Mouse (Mus musculus) forebrain, embryonic 12.5 days (tissue): ENCODE measurements around the gene Pde4c. TPM values are rescaled to one million over a fixed set of nuclear protein-coding genes. Genes with fewer than 3 reads are reported as not detected.

ENCODE experiments used
- ATAC-seq: fragments of 200-750 bp; cut with Nextera tagmentation; 2 replicates; pipeline ENCODE4 v1.8.0; 2017; ENCODE audit warnings: moderate TSS enrichment; ENCODE audit not compliant: low FRiP score
- H3K27ac ChIP-seq: fragments of 300-500 bp; sonication (generic); 2 replicates; pipeline ENCODE4 v1.5.1; 2016; ENCODE audit warnings: mild to moderate bottlenecking
- H3K27me3 ChIP-seq: fragments of 300-500 bp; sonication (generic); 2 replicates; pipeline ENCODE4 v1.6.1; 2016; ENCODE audit warnings: mild to moderate bottlenecking
- H3K36me3 ChIP-seq: fragments of 300-500 bp; sonication (generic); replicated peaks from 2 replicates; pipeline ENCODE4 v1.6.1; 2016; ENCODE audit warnings: mild to moderate bottlenecking
- H3K4me1 ChIP-seq: fragments of 300-500 bp; sonication (generic); 2 replicates; pipeline ENCODE4 v1.6.1; 2016
- H3K4me2 ChIP-seq: fragments of 300-500 bp; sonication (generic); 2 replicates; pipeline ENCODE4 v1.6.1; 2016; ENCODE audit warnings: mild to moderate bottlenecking, moderate library complexity
- H3K4me3 ChIP-seq: fragments of 300-500 bp; sonication (generic); replicated peaks from 2 replicates; pipeline ENCODE4 v1.5.1; 2016; ENCODE audit warnings: mild to moderate bottlenecking
- H3K9ac ChIP-seq: fragments of 300-500 bp; sonication (generic); 2 replicates; pipeline ENCODE4 v1.6.1; 2016; ENCODE audit warnings: mild to moderate bottlenecking
- H3K9me3 ChIP-seq: fragments of 300-500 bp; sonication (generic); 2 replicates; pipeline ENCODE4 v1.6.1; 2016
- WGBS: fragments of 180-500 bp; shearing (Covaris S2); methylation state at CpG from one replicate; pipeline ENCODE4 v1.1.7; 2016; 5-methylcytosine and 5-hydroxymethylcytosine counted together
- polyA plus RNA-seq: library from polyadenylated mRNA; unstranded; fragments of >200 nt; fragmentation: Nextera tagmentation; extraction: Ambion mirVana; gene quantifications from 2 replicates; pipeline ENCODE4 v1.2.1, GENCODE M21; 2016

Gene Pde4c
- polyA plus RNA-seq, 1 experiment from 2014 or later: 0.17 TPM

- ATAC-seq: no peak
Measured at GRCm38 (mm10) chr8:70687576-70687975, 35.9 kb upstream of the Pde4c start.

DNA sequence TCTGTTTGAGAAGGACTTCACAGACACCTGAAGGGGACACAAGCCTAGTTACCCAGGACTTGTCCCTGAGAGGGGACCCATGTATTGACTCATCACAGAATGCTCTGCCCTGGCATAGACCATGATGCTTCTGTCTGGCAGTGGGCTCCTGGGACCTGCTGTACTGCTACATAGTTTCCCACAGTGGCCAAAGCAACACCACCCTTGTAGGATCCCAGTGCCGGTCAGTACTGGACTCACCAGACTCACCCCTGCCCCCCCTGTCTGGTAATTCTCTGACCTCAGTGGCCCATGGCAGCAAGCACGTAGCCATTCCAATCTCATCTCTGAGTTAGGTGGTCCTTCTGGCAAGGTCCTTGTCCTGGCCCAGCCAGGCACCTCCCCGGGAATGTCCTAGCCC lies 35.4 kb upstream of the Pde4c start:
- Histone ChIP-seq H3K4me3 (no peak overlapping the region), H3K9ac (no peak overlapping the region), H3K9me3 (no peaks in the 10 kb centered on the region), H3K27ac (no peak overlapping the region), H3K27me3 (no peaks in the 10 kb centered on the region), H3K4me1 (peaks cover 23% of the 10 kb centered on the region), H3K36me3 (no peaks in the 10 kb centered on the region), H3K4me2 (no peak overlapping the region)
- no peak for ATAC-seq
- 94% methylated on average over 3 of the region's 3 CpGs for WGBS

More at GRCm38 (mm10) chr8:70687576-70687975, 35.9 kb upstream of the Pde4c start:
- Histone ChIP-seq H3K9ac (no peak overlapping the region), H3K4me3 (no peak overlapping the region), H3K4me2 (no peak overlapping the region), H3K9me3 (no peaks in the 10 kb centered on the region), H3K36me3 (no peaks in the 10 kb centered on the region), H3K4me1 (peaks cover 23% of the 10 kb centered on the region), H3K27me3 (no peaks in the 10 kb centered on the region), H3K27ac (no peak overlapping the region)
- 91% methylated on average over 8 of the region's 8 CpGs for WGBS

DNA sequence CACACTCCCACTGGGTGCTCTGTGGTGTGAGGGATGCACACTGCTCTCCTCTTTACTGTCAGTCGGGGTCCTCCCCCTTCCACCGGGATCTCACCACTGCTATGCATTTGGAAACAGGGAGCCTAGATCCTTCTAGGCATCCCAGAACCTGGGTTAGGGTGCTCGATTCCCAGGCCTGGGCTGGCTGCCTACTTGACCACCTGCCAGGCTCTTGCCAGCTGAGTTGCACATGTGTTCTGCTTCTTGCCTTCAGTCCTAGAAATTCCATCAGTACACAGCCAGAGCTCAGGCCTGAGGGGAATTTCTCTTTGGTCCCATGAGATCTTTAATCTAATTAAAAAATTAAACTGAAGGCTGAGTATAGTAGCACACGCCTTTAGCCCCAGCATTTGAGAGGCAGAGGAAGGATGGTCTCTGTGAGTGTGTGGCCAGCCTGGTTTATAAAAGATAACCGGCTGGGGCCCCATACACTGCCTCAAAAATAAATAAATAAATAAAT lies 33.6 kb upstream of the Pde4c start:
- Histone ChIP-seq H3K4me2 (no peak overlapping the region), H3K27me3 (no peaks in the 10 kb centered on the region; the same call in 1 of the 2 replicates), H3K36me3 (no peaks in the 10 kb centered on the region), H3K4me1 (peaks cover 23% of the 10 kb centered on the region), H3K27ac (peak overlapping the region; percentile 43; the same call in 1 of the 2 replicates), H3K9me3 (no peaks in the 10 kb centered on the region), H3K9ac (no peak overlapping the region), H3K4me3 (no peak overlapping the region)
- WGBS: 74% methylated on average over 5 of the region's 5 CpGs
- ATAC-seq: no peak

- peaks cover 36% of the 10 kb centered on the region for H3K4me1 ChIP-seq
- WGBS: 57% methylated on average over 4 of the region's 4 CpGs
- peak overlapping the region; percentile 87 for H3K27ac ChIP-seq
- no peaks in the 10 kb centered on the region; the same call in 1 of the 2 replicates for H3K27me3 ChIP-seq
- peak overlapping the region; percentile 53 for H3K9ac ChIP-seq
- H3K9me3 ChIP-seq: no peaks in the 10 kb centered on the region
- H3K4me2 ChIP-seq: peak overlapping the region; percentile 57
- H3K36me3 ChIP-seq: no peaks in the 10 kb centered on the region
- ATAC-seq: peak; percentile 3; the same call in 1 of the 2 replicates
- peak overlapping the region; percentile 34 for H3K4me3 ChIP-seq
Measured at GRCm38 (mm10) chr8:70691230-70691629, 32.3 kb upstream of the Pde4c start.

GRCm38 (mm10) chr8:70691727-70692231 lies 31.7 kb upstream of the Pde4c start:
- peak; percentile 77 for ATAC-seq
- peak overlapping the region; percentile 87 for H3K27ac ChIP-seq
- no peaks in the 10 kb centered on the region; the same call in 1 of the 2 replicates for H3K27me3 ChIP-seq
- H3K9me3 ChIP-seq: no peaks in the 10 kb centered on the region
- peak overlapping the region; percentile 53 for H3K9ac ChIP-seq
- H3K4me3 ChIP-seq: peak overlapping the region; percentile 34
- H3K4me1 ChIP-seq: peaks cover 41% of the 10 kb centered on the region
- peak overlapping the region; percentile 57 for H3K4me2 ChIP-seq
- 0% methylated on average over 20 of the region's 20 CpGs for WGBS
- no peaks in the 10 kb centered on the region for H3K36me3 ChIP-seq

- Histone ChIP-seq H3K4me2 (no peak overlapping the region), H3K9me3 (no peaks in the 10 kb centered on the region), H3K9ac (no peak overlapping the region), H3K4me1 (peaks cover 56% of the 10 kb centered on the region), H3K27me3 (no peaks in the 10 kb centered on the region; the same call in 1 of the 2 replicates), H3K4me3 (no peak overlapping the region), H3K27ac (no peak overlapping the region), H3K36me3 (no peaks in the 10 kb centered on the region)
- WGBS: 72% methylated on average over 5 of the region's 5 CpGs
- no peak for ATAC-seq
Measured at GRCm38 (mm10) chr8:70693636-70694035, 29.9 kb upstream of the Pde4c start.

- no peaks in the 10 kb centered on the region for H3K36me3 ChIP-seq
- no peaks in the 10 kb centered on the region; the same call in 1 of the 2 replicates for H3K27me3 ChIP-seq
- ATAC-seq: no peak
- peak overlapping the region; percentile 17; the same call in 1 of the 2 replicates for H3K4me2 ChIP-seq
- H3K4me1 ChIP-seq: peaks cover 51% of the 10 kb centered on the region
- 0 out of 2 replicates have a peak overlapping the region, but pooled peaks have one; percentile 7 for H3K9ac ChIP-seq
- peak overlapping the region; percentile 89 for H3K27ac ChIP-seq
- H3K9me3 ChIP-seq: no peaks in the 10 kb centered on the region
- WGBS: 32% methylated on average over 32 of the region's 32 CpGs
- no peak overlapping the region for H3K4me3 ChIP-seq
Measured at GRCm38 (mm10) chr8:70695318-70696018, 28.1 kb upstream of the Pde4c start.

DNA sequence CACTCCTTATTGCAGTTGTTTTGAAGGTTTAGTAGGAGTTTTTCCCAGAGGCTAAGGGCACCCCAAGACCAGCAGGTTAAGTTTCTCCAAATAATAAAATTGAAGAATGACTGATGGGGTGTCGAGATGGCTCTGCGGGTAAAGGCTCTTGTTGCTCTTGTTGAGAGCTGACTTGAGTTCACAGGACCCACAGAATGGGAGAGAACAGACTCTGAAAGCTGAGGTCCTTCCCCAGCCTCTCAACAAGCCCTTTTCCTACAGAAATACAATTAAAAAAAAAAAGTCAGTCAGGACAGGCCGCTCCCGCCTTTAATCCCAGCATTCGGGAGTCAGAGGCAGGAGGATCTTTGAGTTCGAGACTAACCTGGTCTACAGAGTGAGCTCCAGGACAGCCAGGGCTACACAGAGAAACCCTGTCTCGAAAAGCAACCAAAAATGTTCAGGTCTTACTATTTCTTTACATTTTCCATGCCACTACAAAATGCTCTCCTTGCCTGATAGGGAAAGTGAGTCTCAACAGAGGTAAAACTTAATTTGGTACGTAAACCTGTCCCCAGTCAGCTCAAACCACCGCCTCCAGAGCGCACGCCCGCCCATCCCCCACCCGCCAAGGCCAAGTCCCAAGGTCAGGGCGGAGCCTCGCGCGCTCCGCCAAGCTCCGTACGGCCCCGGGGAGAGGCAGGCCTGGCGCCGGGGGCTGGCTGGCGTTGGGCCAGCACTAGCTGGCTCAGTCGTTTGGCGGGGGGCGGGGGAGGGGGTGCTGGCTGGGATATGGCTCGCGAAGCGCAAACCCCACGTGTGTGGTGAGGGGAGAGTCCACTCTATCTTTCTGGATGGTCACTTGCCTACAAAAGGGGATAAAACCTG lies 27.3 kb upstream of the Pde4c start:
- no peaks in the 10 kb centered on the region for H3K36me3 ChIP-seq
- peak overlapping the region; percentile 45 for H3K4me2 ChIP-seq
- peak; percentile 1; the same call in 1 of the 2 replicates for ATAC-seq
- H3K27ac ChIP-seq: peak overlapping the region; percentile 89
- 7% methylated on average over 31 of the region's 31 CpGs for WGBS
- peaks cover 52% of the 10 kb centered on the region for H3K4me1 ChIP-seq
- H3K4me3 ChIP-seq: 0 out of 2 replicates have a peak overlapping the region, but pooled peaks have one; percentile 8
- H3K9me3 ChIP-seq: no peaks in the 10 kb centered on the region
- H3K27me3 ChIP-seq: no peaks in the 10 kb centered on the region; the same call in 1 of the 2 replicates
- H3K9ac ChIP-seq: peak overlapping the region; percentile 53

GRCm38 (mm10) chr8:70696946-70697345 lies 26.6 kb upstream of the Pde4c start:
- no peaks in the 10 kb centered on the region for H3K9me3 ChIP-seq
- H3K27me3 ChIP-seq: no peaks in the 10 kb centered on the region; the same call in 1 of the 2 replicates
- WGBS: 39% methylated on average over 4 of the region's 4 CpGs
- peak overlapping the region; percentile 53 for H3K9ac ChIP-seq
- H3K4me3 ChIP-seq: no peak overlapping the region
- peak overlapping the region; percentile 45 for H3K4me2 ChIP-seq
- peak overlapping the region; percentile 89 for H3K27ac ChIP-seq
- peaks cover 52% of the 10 kb centered on the region for H3K4me1 ChIP-seq
- peaks cover 5% of the 10 kb centered on the region; the same call in 1 of the 2 replicates for H3K36me3 ChIP-seq
- ATAC-seq: no peak

DNA sequence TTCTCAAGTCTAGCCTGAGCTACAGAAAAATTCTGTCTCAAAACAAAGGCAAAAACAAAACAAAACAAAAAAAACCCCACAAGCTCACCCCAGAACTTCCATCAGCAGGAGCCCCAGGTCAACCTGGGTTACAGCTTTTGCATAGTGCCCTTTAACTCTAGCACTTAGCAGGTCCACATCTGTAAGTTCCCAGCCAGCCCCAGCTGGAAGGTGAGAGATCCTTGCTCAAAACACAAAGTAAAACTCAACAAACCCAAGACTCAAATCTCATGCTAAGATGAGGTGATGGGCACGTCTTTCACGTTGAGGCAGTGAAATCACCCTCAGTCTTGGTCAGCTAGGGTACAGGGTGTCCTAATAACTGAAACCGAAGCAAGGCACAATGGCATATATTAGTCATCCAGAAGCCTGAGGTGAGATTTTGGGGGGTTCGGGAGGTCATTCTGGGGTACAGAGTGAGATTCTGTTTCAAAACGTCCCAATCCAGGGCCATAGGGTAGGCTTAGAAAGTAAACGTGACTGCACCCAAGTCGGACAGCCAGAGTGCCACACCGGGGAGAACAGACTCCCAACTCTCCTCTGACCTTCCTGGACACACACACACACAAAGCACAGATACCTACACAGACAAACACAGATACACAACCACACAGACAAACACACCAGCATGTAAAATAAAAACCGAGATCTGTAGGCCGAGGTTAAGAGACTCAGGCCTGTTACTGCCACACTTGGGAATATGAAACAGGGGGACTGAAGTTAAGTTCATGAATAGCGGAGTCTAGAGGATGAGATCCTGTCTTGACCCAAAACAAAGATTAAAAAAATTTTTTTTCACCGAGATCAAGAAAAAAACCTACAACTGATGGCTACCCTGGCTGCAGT lies 25.9 kb upstream of the Pde4c start:
- H3K27ac ChIP-seq: peak overlapping the region; percentile 89
- H3K9me3 ChIP-seq: no peaks in the 10 kb centered on the region
- peak overlapping the region; percentile 52; the same call in 1 of the 2 replicates for H3K9ac ChIP-seq
- H3K4me3 ChIP-seq: peak overlapping the region; percentile 100
- H3K4me2 ChIP-seq: peak overlapping the region; percentile 73
- no peak for ATAC-seq
- H3K36me3 ChIP-seq: peaks cover 5% of the 10 kb centered on the region
- 75% methylated on average over 12 of the region's 12 CpGs for WGBS
- H3K4me1 ChIP-seq: peaks cover 53% of the 10 kb centered on the region
- no peaks in the 10 kb centered on the region; the same call in 1 of the 2 replicates for H3K27me3 ChIP-seq
